Mouse (Mus musculus) C2C12 (cell line): ENCODE data around the gene Dcaf11.

ENCODE experiments used
- CEBPB ChIP-seq: IDR thresholded peaks from one replicate; pipeline ENCODE4 v1.6.1; 2011; ENCODE audit warnings: low read depth, mild to moderate bottlenecking, control low read depth, moderate library complexity
- CTCF ChIP-seq: IDR thresholded peaks from one replicate; pipeline ENCODE4 v1.5.1; 2011; ENCODE audit not compliant: control insufficient read depth, insufficient read depth, insufficient read length
- MAX ChIP-seq: IDR thresholded peaks from one replicate; pipeline ENCODE4 v1.6.1; 2011; ENCODE audit warnings: mild to moderate bottlenecking, control low read depth
- MYOG ChIP-seq: IDR thresholded peaks from one replicate; pipeline ENCODE4 v1.6.1; 2011; ENCODE audit not compliant: control insufficient read depth, insufficient read length; ENCODE audit errors: extremely low read depth
- USF1 ChIP-seq: IDR thresholded peaks from one replicate; pipeline ENCODE4 v1.6.1; 2011; ENCODE audit warnings: low read depth, mild to moderate bottlenecking, control low read depth, moderate library complexity

DNA sequence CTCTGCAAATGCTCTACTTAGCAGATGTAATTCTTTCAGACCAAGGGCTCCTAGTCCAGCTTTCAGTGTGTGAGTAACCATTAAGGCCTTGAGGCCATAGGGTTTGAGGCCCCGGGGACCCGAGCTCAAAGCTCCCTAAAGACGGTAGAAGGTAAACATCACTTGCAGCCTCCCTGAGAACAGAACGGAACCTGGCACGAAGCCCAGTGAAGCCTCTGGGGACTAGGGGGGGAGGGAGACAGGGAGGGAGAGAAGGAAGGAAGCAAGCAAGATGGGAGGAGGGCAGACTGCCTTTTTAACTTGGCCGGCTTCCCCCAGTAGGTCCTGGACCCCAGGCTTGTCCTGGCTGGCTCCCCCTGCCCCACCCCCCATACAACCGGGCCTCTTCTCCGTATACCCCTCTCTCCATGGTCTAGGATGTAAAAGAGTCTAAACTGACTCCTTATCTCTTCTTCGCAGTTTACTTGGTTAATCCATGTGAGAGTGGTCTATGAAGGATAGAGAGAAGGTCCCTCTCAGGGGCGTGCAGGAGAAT lies 19.0 kb upstream of the Dcaf11 start:
- TF ChIP-seq MYOG (no peak), USF1 (no peak), CTCF (no peak), MAX (no peak), CEBPB (no peak)
